Mouse (Mus musculus) stomach, postnatal 0 days (tissue): ENCODE measurements around the gene Grhl3. TPM values are rescaled to one million over a fixed set of nuclear protein-coding genes. Genes with fewer than 3 reads are reported as not detected.

Source experiments
- ATAC-seq: fragments of 200-750 bp; cut with Nextera tagmentation; 2 replicates; pipeline ENCODE4 v1.8.0; 2017; ENCODE audit not compliant: low FRiP score, low TSS enrichment
- DNase-seq: peaks from one replicate; pipeline ENCODE4 v3.0.0-alpha.2; 2016; ENCODE audit warnings: low spot score
- H3K27ac ChIP-seq: fragments of 300-500 bp; sonication (generic); replicated peaks from 2 replicates; pipeline ENCODE4 v1.5.1; 2014; ENCODE audit warnings: mild to moderate bottlenecking, control low read depth
- H3K27me3 ChIP-seq: fragments of 300-500 bp; sonication (generic); 2 replicates; pipeline ENCODE4 v1.6.1; 2014; ENCODE audit warnings: low read length; ENCODE audit not compliant: control insufficient read depth, insufficient read depth
- H3K36me3 ChIP-seq: fragments of 300-500 bp; sonication (generic); 2 replicates; pipeline ENCODE4 v1.6.1; 2014; ENCODE audit warnings: low read length, mixed read lengths; ENCODE audit not compliant: control insufficient read depth, insufficient read depth
- H3K4me1 ChIP-seq: fragments of 300-500 bp; sonication (generic); replicated peaks from 2 replicates; pipeline ENCODE4 v1.6.1; 2014; ENCODE audit warnings: antibody characterized with exemption; ENCODE audit not compliant: control insufficient read depth, insufficient read depth
- H3K4me2 ChIP-seq: fragments of 300-500 bp; sonication (generic); replicated peaks from 2 replicates; pipeline ENCODE4 v1.6.1; 2014; ENCODE audit warnings: low read depth, mild to moderate bottlenecking, control low read depth, moderate library complexity
- H3K4me3 ChIP-seq: fragments of 300-500 bp; sonication (generic); 2 replicates; pipeline ENCODE4 v1.5.1; 2014; ENCODE audit warnings: low read depth, low read length, control low read depth
- H3K9ac ChIP-seq: fragments of 300-500 bp; sonication (generic); 2 replicates; pipeline ENCODE4 v1.6.1; 2014; ENCODE audit warnings: mild to moderate bottlenecking, low read length, control low read depth, mixed read lengths
- H3K9me3 ChIP-seq: fragments of 300-500 bp; sonication (generic); 2 replicates; pipeline ENCODE4 v1.6.1; 2016; ENCODE audit warnings: low read length; ENCODE audit not compliant: control insufficient read depth
- CTCF ChIP-seq: IDR thresholded peaks from 2 replicates; pipeline ENCODE4 v1.5.1; 2016; ENCODE audit warnings: antibody characterized with exemption, low read depth, mild to moderate bottlenecking, moderate library complexity
- EP300 ChIP-seq: optimal IDR thresholded peaks from 2 replicates; pipeline ENCODE3; 2016; ENCODE audit warnings: antibody characterized with exemption
- WGBS: fragments of 180-500 bp; shearing (Covaris S2); extraction: QIAGEN DNeasy Blood & Tissue Kit; methylation state at CpG from one replicate; pipeline ENCODE4 v1.1.7; 2014; 5-methylcytosine and 5-hydroxymethylcytosine counted together
- polyA plus RNA-seq: library from polyadenylated mRNA; unstranded; fragments of >200 nt; fragmentation: Nextera tagmentation; extraction: Ambion mirVana; gene quantifications from 2 replicates; pipeline ENCODE4 v1.2.1, GENCODE M21; 2015

The Grhl3 gene
- polyA plus RNA-seq, 1 experiment from 2014 or later: 53.3 TPM

DNA sequence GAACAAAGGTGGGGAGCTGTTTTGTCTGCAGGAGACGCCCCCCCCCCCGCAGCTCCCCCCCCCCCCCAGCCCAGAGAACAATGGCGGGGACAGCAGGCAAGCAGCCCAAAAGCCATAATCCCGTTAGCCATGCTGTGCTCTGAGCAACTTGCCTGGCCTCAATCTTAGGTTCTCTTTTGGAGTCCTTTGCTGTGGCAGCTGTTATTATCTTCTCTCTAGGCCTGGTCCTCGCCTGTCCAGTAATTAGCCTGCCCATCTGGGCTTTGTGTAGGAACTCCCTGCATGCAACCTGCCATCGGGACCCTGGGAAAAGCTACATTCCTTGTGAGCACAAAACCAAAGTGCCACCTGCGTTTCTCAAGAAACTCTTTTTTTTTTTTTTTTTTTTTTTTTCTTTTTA is 49.5 kb downstream of the Grhl3 start:
- Histone ChIP-seq H3K4me1 (no peaks in the 10 kb centered on the region), H3K4me3 (no peak overlapping the region), H3K27ac (no peak overlapping the region), H3K9ac (no peak overlapping the region), H3K9me3 (no peaks in the 10 kb centered on the region), H3K36me3 (no peaks in the 10 kb centered on the region), H3K4me2 (no peak overlapping the region), H3K27me3 (no peaks in the 10 kb centered on the region)
- DNase-seq (no peak), ATAC-seq (no peak)
- TF ChIP-seq CTCF: no peak
- no peak for TF ChIP-seq EP300
- WGBS: 23% methylated on average over 6 of the region's 7 CpGs

DNA sequence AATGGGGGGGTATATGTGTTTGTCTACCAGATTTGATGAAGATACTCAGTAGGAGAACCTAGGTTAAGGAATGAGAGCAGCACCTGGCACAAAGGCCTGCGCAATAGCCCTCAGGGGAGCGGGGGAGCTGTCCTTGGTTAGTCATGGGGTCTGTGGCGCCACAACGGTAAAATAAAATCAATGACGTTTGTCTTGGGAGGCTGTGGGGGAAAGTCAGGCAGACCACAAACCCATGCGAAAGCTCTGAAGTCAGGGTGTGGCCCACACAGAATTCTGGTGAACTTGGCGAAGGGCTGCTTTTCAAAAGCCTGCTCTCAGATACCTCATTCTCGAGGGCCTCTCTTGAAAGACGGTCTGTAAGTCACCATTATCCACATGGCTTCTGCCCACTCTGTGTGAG is 53.0 kb downstream of the Grhl3 start:
- ATAC-seq (no peak), DNase-seq (no peak)
- Histone ChIP-seq H3K4me1 (no peaks in the 10 kb centered on the region), H3K27me3 (no peaks in the 10 kb centered on the region), H3K9me3 (no peaks in the 10 kb centered on the region), H3K4me3 (no peak overlapping the region), H3K27ac (no peak overlapping the region), H3K36me3 (no peaks in the 10 kb centered on the region), H3K4me2 (no peak overlapping the region), H3K9ac (no peak overlapping the region)
- no peak for TF ChIP-seq CTCF
- no peak for TF ChIP-seq EP300
- WGBS: 58% methylated on average over 9 of the region's 9 CpGs

DNA sequence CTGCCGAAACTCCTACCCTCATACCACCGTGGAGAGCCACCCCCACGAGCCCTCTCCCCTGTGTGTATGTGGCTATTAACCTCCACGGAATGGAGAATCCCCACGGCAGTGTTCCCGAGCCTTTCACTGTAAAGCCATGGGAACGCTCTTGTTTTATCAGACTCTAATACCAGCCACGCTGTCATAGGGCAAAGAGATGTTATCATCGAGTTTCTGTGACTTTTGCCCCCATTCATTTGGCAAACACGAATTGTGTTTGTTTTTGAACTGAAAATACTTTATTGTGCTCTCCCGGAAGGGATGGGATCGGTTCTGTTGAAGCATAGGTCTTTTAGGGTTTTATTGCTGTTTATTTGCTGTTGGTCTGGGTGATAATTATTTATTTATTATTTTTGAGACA is 55.3 kb downstream of the Grhl3 start:
- no peaks in the 10 kb centered on the region for H3K9me3 ChIP-seq
- H3K4me3 ChIP-seq: no peak overlapping the region
- 52% methylated on average over 12 of the region's 12 CpGs for WGBS
- ATAC-seq (no peak; the same call in 1 of the 2 replicates), DNase-seq (no peak)
- TF ChIP-seq EP300 (no peak), CTCF (no peak)
- H3K27ac ChIP-seq: 0 out of 2 replicates have a peak overlapping the region, but pooled peaks have one; percentile 49
- H3K27me3 ChIP-seq: no peaks in the 10 kb centered on the region
- no peak overlapping the region for H3K4me2 ChIP-seq
- H3K4me1 ChIP-seq: no peaks in the 10 kb centered on the region
- H3K36me3 ChIP-seq: no peaks in the 10 kb centered on the region
- H3K9ac ChIP-seq: no peak overlapping the region

DNA sequence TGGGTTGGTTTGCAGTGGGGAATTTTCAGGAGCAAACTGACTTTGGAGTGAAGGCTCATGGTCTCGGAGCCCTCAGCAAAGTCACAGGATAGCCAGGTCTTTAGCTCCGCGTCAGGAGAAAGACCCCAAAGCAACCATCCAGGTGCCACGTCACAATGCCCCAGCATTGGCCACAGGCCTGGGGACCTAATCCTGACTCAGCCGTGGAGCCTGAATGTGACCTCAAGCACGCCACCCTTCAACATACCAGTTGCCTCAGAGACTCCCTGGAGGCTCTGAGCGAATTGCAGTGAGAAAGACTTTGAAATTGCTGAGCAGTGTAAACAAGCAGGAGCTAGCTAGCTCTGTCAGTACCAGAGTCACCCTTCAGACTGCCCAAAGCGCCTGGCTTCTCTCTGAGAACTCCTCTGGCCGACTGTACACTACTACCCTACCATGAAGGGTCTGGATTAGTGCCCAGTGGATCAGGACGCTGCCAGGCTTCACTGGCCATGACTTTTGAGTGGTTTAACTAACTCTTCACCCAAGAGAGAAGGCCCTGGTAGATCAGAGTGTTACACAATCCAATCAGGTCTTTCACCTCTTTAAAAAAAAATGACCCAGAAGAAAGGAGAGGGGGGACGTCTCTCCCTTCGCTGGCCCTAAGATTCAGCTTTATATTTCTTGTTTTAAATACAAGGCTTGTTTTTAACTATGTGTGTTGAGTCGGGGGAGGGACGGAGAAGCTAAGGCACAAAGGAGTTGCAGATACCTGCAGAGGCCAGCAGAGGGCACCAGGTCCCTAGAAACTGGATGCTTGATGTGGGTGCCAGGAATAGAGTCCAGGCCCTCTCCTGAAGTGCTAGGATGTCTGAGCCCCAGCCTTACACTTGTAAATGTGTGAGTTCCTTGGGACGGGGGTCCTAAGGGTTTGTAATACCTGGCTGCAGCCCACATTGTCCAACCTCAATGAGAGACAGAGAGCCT is 56.8 kb downstream of the Grhl3 start:
- H3K4me2 ChIP-seq: no peak overlapping the region
- H3K36me3 ChIP-seq: no peaks in the 10 kb centered on the region
- no peak overlapping the region for H3K9ac ChIP-seq
- TF ChIP-seq EP300 (no peak), CTCF (peak; percentile 90)
- H3K9me3 ChIP-seq: no peaks in the 10 kb centered on the region
- no peak overlapping the region for H3K4me3 ChIP-seq
- DNase-seq: peak; percentile 67
- WGBS: 46% methylated on average over 15 of the region's 15 CpGs
- H3K27ac ChIP-seq: peak overlapping the region; percentile 50
- no peaks in the 10 kb centered on the region for H3K27me3 ChIP-seq
- ATAC-seq: peak; percentile 22; the same call in 1 of the 2 replicates
- no peaks in the 10 kb centered on the region for H3K4me1 ChIP-seq

DNA sequence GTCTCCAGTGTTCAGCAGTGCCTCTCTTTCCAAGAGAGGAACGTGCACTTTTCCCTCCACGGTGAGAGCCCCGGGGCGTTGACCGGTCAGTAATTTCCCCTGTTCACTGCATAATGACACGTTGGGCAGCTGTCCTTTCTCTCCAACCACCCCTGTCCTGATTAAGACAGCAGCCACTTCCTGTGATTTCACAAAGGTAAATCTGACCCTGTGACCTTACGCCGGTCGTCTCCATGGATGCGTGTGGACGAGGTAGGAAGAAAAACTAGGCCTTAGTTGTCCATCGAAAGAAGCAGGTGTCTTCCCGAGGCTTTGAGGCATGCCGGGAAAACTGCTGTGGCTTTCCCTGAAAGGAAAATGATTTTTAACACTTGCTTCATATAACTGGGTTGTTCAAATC is 58.5 kb downstream of the Grhl3 start:
- no peak overlapping the region for H3K4me2 ChIP-seq
- DNase-seq (no peak), ATAC-seq (no peak)
- H3K36me3 ChIP-seq: no peaks in the 10 kb centered on the region
- H3K4me1 ChIP-seq: no peaks in the 10 kb centered on the region
- no peak overlapping the region for H3K4me3 ChIP-seq
- H3K27ac ChIP-seq: no peak overlapping the region
- H3K9ac ChIP-seq: no peak overlapping the region
- no peaks in the 10 kb centered on the region for H3K27me3 ChIP-seq
- no peak for TF ChIP-seq EP300
- TF ChIP-seq CTCF: no peak
- WGBS: 72% methylated on average over 14 of the region's 14 CpGs
- no peaks in the 10 kb centered on the region for H3K9me3 ChIP-seq

DNA sequence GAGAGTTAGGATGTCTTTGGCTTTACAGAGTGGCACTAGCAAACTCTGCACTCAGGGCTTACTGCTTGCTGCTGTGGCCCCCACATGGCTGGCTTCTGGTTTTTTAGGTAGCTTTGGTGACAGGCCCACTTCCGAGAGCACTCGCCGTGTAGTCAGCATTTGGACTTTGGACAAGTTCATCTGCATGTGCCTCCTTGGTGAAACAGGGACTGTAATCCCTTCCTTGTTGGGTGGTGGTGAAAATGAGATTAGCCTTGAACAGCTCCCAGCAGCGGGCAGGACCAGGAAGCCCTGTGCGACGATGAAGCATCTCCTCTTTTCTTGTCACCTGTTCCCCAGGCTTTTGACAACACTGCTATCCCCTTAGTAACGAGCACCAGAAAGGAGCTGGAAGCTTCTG is 59.6 kb downstream of the Grhl3 start:
- Histone ChIP-seq H3K9ac (no peak overlapping the region), H3K4me3 (no peak overlapping the region), H3K4me2 (no peak overlapping the region), H3K27me3 (no peaks in the 10 kb centered on the region), H3K9me3 (no peaks in the 10 kb centered on the region), H3K36me3 (no peaks in the 10 kb centered on the region), H3K27ac (peak overlapping the region; percentile 53), H3K4me1 (no peaks in the 10 kb centered on the region)
- TF ChIP-seq EP300: no peak
- TF ChIP-seq CTCF: no peak
- WGBS: 66% methylated on average over 7 of the region's 7 CpGs
- peak; percentile 48 for DNase-seq
- peak; percentile 59 for ATAC-seq
